Mouse (Mus musculus): ENCODE results near the gene Map4k1.

Map4k1 gene

DNA sequence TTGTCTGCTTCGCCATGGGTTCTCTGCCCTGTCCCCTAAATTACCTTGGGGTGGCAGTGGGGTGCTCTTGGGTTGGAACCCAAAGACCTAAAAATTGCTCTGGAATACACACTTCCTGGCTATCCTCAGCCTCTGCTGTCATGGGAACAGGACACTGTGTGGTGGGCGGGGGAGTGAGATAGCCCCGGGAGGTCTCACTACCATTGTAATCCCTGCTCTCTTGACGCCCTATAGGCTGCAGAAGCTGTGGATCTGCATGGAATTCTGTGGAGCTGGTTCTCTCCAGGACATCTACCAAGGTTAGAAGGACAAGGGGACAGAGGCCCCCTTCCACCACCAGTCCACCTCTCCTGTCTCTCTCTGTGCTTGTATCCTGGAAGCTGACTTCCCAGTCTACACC is 2.0 kb downstream of the Map4k1 start:
- ChIA-PET POLR2A (interaction anchor here in 2 of 4 experiments (0.5 to 5.3 kb wide), 8 partner anchors 13 to 56 kb away, joined by 3 to 84 read pairs (median 5); partner anchors contain the start of gene Actn4 (in 1 of the 2)), CTCF (interaction anchor here in 3 of 4 experiments (0.6 to 1.4 kb wide), 3 partner anchors 49 to 355 kb away, joined by 3 to 4 read pairs (median 3); no protein-coding TSS in a partner anchor)

DNA sequence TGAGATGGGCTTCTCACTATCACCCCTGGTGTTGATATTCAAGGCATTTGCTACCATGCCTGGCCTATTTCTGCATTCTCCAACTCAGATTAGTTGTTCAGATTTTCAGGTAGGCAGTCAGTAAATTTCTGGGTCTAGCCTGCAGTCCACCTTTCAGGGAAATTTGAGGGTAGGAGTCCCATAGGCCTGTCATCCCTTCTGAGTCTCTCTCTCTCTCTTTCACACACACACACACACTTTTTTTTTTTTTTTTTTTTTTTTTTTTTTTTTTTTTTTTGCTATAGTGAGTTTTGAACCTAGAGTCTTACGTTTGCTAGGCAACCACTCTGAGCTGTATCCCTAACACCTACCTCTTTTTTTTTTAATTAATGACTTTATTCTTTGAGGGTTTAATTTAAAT is 2.6 kb downstream of the Map4k1 start:
- ChIA-PET POLR2A (interaction anchor here (0.5 to 5.3 kb wide), 16 partner anchors 10 to 634 kb away, joined by 3 to 84 read pairs (median 4); partner anchors contain the start of genes Actn4 (in 1 of the 4), Mrps12 (in 1 of the 4) and Sars2 (in 1 of the 4)), CTCF (interaction anchor here in 1 of 4 experiments (1.4 kb wide), 1 partner anchor 48 kb away, joined by 4 read pairs; no protein-coding TSS in a partner anchor)

- ChIA-PET CTCF (no interaction called here), POLR2A (interaction anchor here (0.6 to 5.3 kb wide), 14 partner anchors 8 to 253 kb away, joined by 3 to 84 read pairs (median 4); partner anchors contain the start of genes Actn4 (in 1 of the 4), Mrps12 (in 1 of the 4) and Sars2 (in 1 of the 4))
These were observed 3.4 kb downstream of the Map4k1 start for GRCm38 (mm10) chr7:28985207-28985606.

DNA sequence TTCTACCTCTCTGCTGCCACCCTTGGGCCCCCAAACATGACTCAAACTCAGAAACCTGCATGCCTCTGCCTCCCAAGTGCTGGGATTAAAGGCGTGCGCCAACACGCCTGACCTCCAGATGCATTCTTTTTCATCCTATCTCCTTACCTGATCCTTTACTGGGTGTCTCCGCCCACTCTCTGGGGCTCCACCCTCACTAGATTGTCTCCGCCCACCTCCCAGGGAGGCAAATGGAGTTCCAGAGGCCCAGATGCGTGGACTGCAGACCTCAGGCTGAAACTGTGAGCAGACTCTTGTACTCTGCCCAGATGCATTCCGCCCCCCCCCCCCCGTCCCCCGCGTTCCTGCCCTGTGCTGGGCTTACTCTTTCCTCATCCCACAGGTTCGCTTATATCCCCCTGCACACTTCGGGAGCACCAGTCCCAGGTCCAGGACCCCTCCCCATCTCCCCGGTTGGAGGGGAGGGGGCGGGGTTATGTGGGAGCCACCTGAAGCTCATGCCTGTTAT is 9.0 kb downstream of the Map4k1 start:
- ChIA-PET CTCF (interaction anchor here (0.6 to 2.8 kb wide), 14 partner anchors 9 to 517 kb away, joined by 3 to 33 read pairs (median 10); partner anchors contain the start of genes Eif3k (in 1 of the 4) and Map4k1 (in 1 of the 4)), POLR2A (interaction anchor here (0.6 to 3.0 kb wide), 13 partner anchors 9 to 384 kb away, joined by 3 to 36 read pairs (median 6); partner anchors contain the start of genes Eif3k (in 3 of the 4), Map4k1 (in 3 of the 4), Actn4 (in 1 of the 4) and Psmd8 (in 1 of the 4))

- ChIA-PET POLR2A (interaction anchor here (0.5 to 3.0 kb wide), 28 partner anchors 9 to 561 kb away, joined by 3 to 36 read pairs (median 4); partner anchors contain the start of genes Eif3k (in 3 of the 4), Map4k1 (in 3 of the 4), Actn4 (in 1 of the 4) and Hnrnpl (in 1 of the 4)), CTCF (interaction anchor here (0.5 to 2.8 kb wide), 56 partner anchors 9 to 1832 kb away, joined by 3 to 33 read pairs (median 4); partner anchors contain the start of genes Eif3k (in 1 of the 4), Fam98c (in 1 of the 4), Map4k1 (in 1 of the 4) and Mrps12 (in 1 of the 4))
These were observed 9.8 kb downstream of the Map4k1 start for GRCm38 (mm10) chr7:28991616-28992015.

DNA sequence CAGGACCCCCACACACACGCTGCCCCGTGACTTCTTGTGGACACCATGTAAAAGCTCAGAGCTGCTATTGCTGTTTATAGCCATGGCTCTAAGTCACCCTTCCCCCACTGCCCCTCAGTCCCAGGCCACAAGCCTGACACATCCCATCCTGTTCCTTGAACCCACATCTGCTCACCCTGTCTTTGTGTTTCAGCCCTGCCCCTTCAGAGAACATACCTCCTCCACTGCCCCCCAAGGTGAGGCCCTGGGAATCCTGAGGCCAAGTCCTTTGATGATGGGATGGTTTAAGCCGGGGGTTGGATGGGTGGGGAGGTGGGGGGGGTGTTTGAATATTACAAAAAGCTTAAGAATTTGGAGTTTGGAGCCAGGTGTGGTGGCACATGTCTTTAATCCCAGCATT is 11.1 kb downstream of the Map4k1 start:
- ChIA-PET POLR2A (interaction anchor here (0.5 to 3.0 kb wide), 16 partner anchors 8 to 170 kb away, joined by 3 to 36 read pairs (median 6); partner anchors contain the start of genes Eif3k (in 3 of the 4), Map4k1 (in 3 of the 4) and Actn4 (in 1 of the 4)), CTCF (interaction anchor here (0.8 to 2.8 kb wide), 15 partner anchors 8 to 46 kb away, joined by 3 to 33 read pairs (median 6); partner anchors contain the start of genes Eif3k (in 1 of the 4) and Map4k1 (in 1 of the 4))

DNA sequence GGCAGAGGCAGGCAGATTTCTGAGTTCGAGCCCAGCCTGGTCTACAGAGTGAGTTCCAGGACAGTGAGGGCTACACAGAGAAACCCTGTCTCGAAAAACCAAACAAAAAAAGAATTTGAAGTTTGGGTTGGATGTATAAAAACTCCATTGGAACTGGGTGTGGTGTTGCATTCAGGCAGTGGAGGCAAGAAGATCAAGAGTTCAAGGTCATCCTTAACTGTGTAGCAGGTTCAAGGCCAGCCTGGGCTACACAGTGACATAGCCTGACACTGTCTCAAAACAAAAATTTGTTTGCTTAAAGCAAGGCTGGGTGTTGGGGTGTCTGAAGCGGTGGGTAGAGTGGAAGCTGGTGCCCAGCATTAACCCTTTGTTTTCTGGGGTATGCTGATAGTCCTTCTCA is 11.6 kb downstream of the Map4k1 start:
- CTCF ChIA-PET = interaction anchor here (0.5 to 2.8 kb wide), 6 partner anchors 8 to 435 kb away, joined by 4 to 33 read pairs (median 9); no protein-coding TSS in a partner anchor
- POLR2A ChIA-PET = interaction anchor here in 3 of 4 experiments (0.8 to 3.0 kb wide), 11 partner anchors 8 to 47 kb away, joined by 3 to 36 read pairs (median 6); partner anchors contain the start of genes Actn4 (in 1 of the 3), Eif3k (in 1 of the 3) and Map4k1 (in 1 of the 3)

GRCm38 (mm10) chr7:29000651-29001605 is 19.1 kb downstream of the Map4k1 start:
- ChIA-PET CTCF (interaction anchor here (0.5 to 2.5 kb wide), 21 partner anchors 9 to 313 kb away, joined by 3 to 33 read pairs (median 4); no protein-coding TSS in a partner anchor), POLR2A (interaction anchor here (0.5 to 3.3 kb wide), 45 partner anchors 8 to 608 kb away, joined by 3 to 41 read pairs (median 4); partner anchors contain the start of genes Eif3k (in 4 of the 4), Map4k1 (in 4 of the 4), Actn4 (in 1 of the 4) and Fbxo17 (in 1 of the 4))

GRCm38 (mm10) chr7:29007224-29008101 is 25.6 kb downstream of the Map4k1 start:
- CTCF ChIA-PET = interaction anchor here in 2 of 4 experiments (0.6 to 1.1 kb wide), 3 partner anchors 25 to 1294 kb away, joined by 4 to 5 read pairs (median 4); no protein-coding TSS in a partner anchor
- POLR2A ChIA-PET = interaction anchor here (0.6 to 3.2 kb wide), 13 partner anchors 9 to 429 kb away, joined by 3 to 14 read pairs (median 4); partner anchors contain the start of genes Eif3k (in 2 of the 4), Map4k1 (in 2 of the 4) and Catsperg1 (in 1 of the 4)

DNA sequence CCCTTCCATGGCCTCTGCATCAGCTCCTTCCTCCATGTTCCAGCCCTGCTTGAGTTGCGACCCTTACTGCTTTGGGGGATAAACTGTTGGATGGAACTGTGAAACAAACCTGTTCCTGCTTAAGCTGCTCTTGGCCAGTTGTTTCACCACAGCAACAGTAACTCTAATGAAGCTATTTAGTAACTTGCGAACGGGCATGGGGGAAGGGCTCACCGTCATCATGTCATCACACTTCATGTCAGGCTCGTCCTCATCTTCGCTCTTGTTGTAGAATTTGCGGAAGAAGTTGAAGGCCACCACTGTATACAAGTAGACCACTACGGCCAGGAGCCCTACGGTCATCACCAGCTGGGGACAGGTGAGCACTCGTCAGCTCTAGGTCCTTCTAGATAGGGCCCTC is 26.3 kb downstream of the Map4k1 start:
- ChIA-PET CTCF (interaction anchor here in 1 of 4 experiments (0.9 to 1.1 kb wide), 2 partner anchors 24 to 71 kb away, joined by 4 to 5 read pairs; no protein-coding TSS in a partner anchor), POLR2A (interaction anchor here in 3 of 4 experiments (0.6 to 3.2 kb wide), 11 partner anchors 10 to 1705 kb away, joined by 3 to 14 read pairs (median 3); partner anchors contain the start of genes Eif3k (in 2 of the 3) and Map4k1 (in 2 of the 3))

GRCm38 (mm10) chr7:29008714-29009113 is 26.9 kb downstream of the Map4k1 start:
- POLR2A ChIA-PET = interaction anchor here (0.6 to 3.2 kb wide), 14 partner anchors 8 to 1706 kb away, joined by 3 to 14 read pairs (median 3); partner anchors contain the start of genes Eif3k (in 1 of the 4) and Map4k1 (in 1 of the 4)
- CTCF ChIA-PET = interaction anchor here in 3 of 4 experiments (0.6 to 1.3 kb wide), 6 partner anchors 16 to 229 kb away, joined by 3 to 5 read pairs (median 4); no protein-coding TSS in a partner anchor

- ChIA-PET POLR2A (interaction anchor here in 2 of 4 experiments (0.6 to 2.6 kb wide), 3 partner anchors 33 to 332 kb away, joined by 3 to 8 read pairs (median 4); partner anchors contain the start of genes Eif3k (in 1 of the 2) and Map4k1 (in 1 of the 2)), CTCF (interaction anchor here in 2 of 4 experiments (0.7 to 2.7 kb wide), 7 partner anchors 8 to 29 kb away, joined by 3 to 8 read pairs (median 4); no protein-coding TSS in a partner anchor)
These were observed 33.1 kb downstream of the Map4k1 start for GRCm38 (mm10) chr7:29014984-29015383.

- POLR2A ChIA-PET = interaction anchor here in 2 of 4 experiments (0.7 to 3.4 kb wide), 3 partner anchors 9 to 24 kb away, joined by 4 to 14 read pairs (median 7); no protein-coding TSS in a partner anchor
These were observed 34.6 kb downstream of the Map4k1 start for GRCm38 (mm10) chr7:29016440-29016839.

DNA sequence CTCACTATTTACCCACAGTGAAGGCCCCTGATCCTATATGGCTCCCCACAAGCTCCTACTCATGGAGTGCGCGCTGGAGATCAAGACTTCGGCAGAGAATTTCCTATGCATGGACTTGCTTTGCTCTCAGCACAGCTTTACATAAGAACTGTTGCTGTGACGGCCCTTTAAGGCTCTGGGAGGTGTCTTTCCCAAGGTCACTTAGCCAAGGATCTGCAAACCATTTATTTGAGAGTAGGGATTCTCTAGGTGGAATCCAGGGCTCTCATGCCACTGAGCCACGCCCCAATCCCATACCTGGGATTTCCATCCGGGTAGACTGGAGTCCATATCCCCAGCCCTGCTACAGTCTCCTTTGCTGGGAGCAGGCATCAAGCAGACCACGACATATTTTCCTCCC is 35.4 kb downstream of the Map4k1 start:
- POLR2A ChIA-PET = interaction anchor here in 3 of 4 experiments (0.6 to 3.4 kb wide), 9 partner anchors 10 to 192 kb away, joined by 3 to 14 read pairs (median 3); partner anchors contain the start of genes Eif3k (in 3 of the 3), Map4k1 (in 2 of the 3) and Ech1 (in 1 of the 3)

More at GRCm38 (mm10) chr7:29016440-29016839, 34.6 kb downstream of the Map4k1 start:
- CTCF ChIA-PET = interaction anchor here in 2 of 4 experiments (0.7 to 2.7 kb wide), 2 partner anchors 15 to 16 kb away, joined by 3 to 7 read pairs; no protein-coding TSS in a partner anchor

More for the DNA sequence above, 35.4 kb downstream of the Map4k1 start:
- CTCF ChIA-PET = interaction anchor here in 3 of 4 experiments (0.6 to 2.7 kb wide), 5 partner anchors 10 to 1856 kb away, joined by 3 to 7 read pairs (median 3); no protein-coding TSS in a partner anchor
